Mouse (Mus musculus): ENCODE measurements around the gene Dvl1.

- TF ChIP-seq CTCF (IDR thresholded peaks at IDR 0.05; ENCODE audit: low read depth): no peak
- no peak for TF ChIP-seq EP300 (IDR thresholded peaks at IDR 0.05; ENCODE audit: low read depth)
Observed at GRCm38 (mm10) chr4:155833234-155833633, 14.0 kb upstream of the Dvl1 start.
